Mouse (Mus musculus) kidney, embryonic 14.5 days (tissue): ENCODE measurements at regions not wholly inside any gene's neighbourhood (a gene's known extent, or its start where the extent isn't known, plus 50 kb on each side); places are given as distances from the start of the nearest gene placed in this dataset.
A peak's percentile ranks its signal among the peaks of the same experiment; 100 is the strongest.

Experiments
- ATAC-seq: fragments of 200-750 bp; cut with Nextera tagmentation; 2 replicates; pipeline ENCODE4 v1.8.0; 2017; ENCODE audit warnings: moderate number of reproducible peaks, mild to moderate bottlenecking, moderate TSS enrichment, moderate library complexity; ENCODE audit not compliant: low FRiP score, low TSS enrichment
- H3K27ac ChIP-seq: fragments of 300-500 bp; sonication (generic); 2 replicates; pipeline ENCODE4 v1.5.1; 2014; ENCODE audit warnings: low read depth, mild to moderate bottlenecking, low read length, moderate library complexity, mixed read lengths
- H3K27me3 ChIP-seq: fragments of 300-500 bp; sonication (generic); 2 replicates; pipeline ENCODE4 v1.6.1; 2014; ENCODE audit warnings: mild to moderate bottlenecking, low read length; ENCODE audit not compliant: control insufficient read depth, insufficient read depth
- H3K36me3 ChIP-seq: fragments of 300-500 bp; sonication (generic); 2 replicates; pipeline ENCODE4 v1.6.1; 2014; ENCODE audit warnings: low read length, mixed read lengths; ENCODE audit not compliant: control insufficient read depth, insufficient read depth
- H3K4me1 ChIP-seq: fragments of 300-500 bp; sonication (generic); 2 replicates; pipeline ENCODE4 v1.6.1; 2014; ENCODE audit warnings: low read length, mixed read lengths; ENCODE audit not compliant: control insufficient read depth, insufficient read depth
- H3K4me2 ChIP-seq: fragments of 300-500 bp; sonication (generic); replicated peaks from 2 replicates; pipeline ENCODE4 v1.6.1; 2014; ENCODE audit warnings: low read depth, mild to moderate bottlenecking, low read length
- H3K4me3 ChIP-seq: fragments of 300-500 bp; sonication (generic); 2 replicates; pipeline ENCODE4 v1.5.1; 2014; ENCODE audit warnings: mild to moderate bottlenecking, low read length
- H3K9ac ChIP-seq: fragments of 300-500 bp; sonication (generic); 2 replicates; pipeline ENCODE4 v1.6.1; 2014; ENCODE audit warnings: low read depth, mild to moderate bottlenecking, low read length, moderate library complexity
- H3K9me3 ChIP-seq: fragments of 300-500 bp; sonication (generic); 2 replicates; pipeline ENCODE4 v1.6.1; 2016; ENCODE audit warnings: low read length; ENCODE audit not compliant: control insufficient read depth
- WGBS: fragments of 180-500 bp; shearing (Covaris S2); extraction: QIAGEN DNeasy Blood & Tissue Kit; methylation state at CpG from one replicate; pipeline ENCODE4 v1.1.7; 2014; 5-methylcytosine and 5-hydroxymethylcytosine counted together

GRCm38 (mm10) chr17:63758817-63759404 lies 104.0 kb upstream of the Fer start:
- ATAC-seq: no peak
- 55% methylated on average over 7 of the region's 7 CpGs for WGBS
- no peaks in the 10 kb centered on the region for H3K4me1 ChIP-seq
- H3K9ac ChIP-seq: no peak overlapping the region
- H3K27me3 ChIP-seq: no peaks in the 10 kb centered on the region
- H3K36me3 ChIP-seq: no peaks in the 10 kb centered on the region
- H3K9me3 ChIP-seq: peaks cover 6% of the 10 kb centered on the region; the same call in 1 of the 2 replicates
- no peak overlapping the region for H3K4me3 ChIP-seq
- H3K27ac ChIP-seq: no peak overlapping the region
- H3K4me2 ChIP-seq: no peak overlapping the region

GRCm38 (mm10) chr17:63761058-63761457 lies 101.8 kb upstream of the Fer start:
- Histone ChIP-seq H3K27ac (no peak overlapping the region), H3K4me3 (no peak overlapping the region), H3K9me3 (peaks cover 6% of the 10 kb centered on the region; the same call in 1 of the 2 replicates), H3K9ac (no peak overlapping the region), H3K36me3 (no peaks in the 10 kb centered on the region), H3K4me2 (no peak overlapping the region), H3K4me1 (no peaks in the 10 kb centered on the region), H3K27me3 (no peaks in the 10 kb centered on the region)
- WGBS: 95% methylated on average over 5 of the region's 5 CpGs
- no peak for ATAC-seq

GRCm38 (mm10) chr17:63771111-63771510 lies 91.8 kb upstream of the Fer start:
- no peaks in the 10 kb centered on the region for H3K27me3 ChIP-seq
- no peaks in the 10 kb centered on the region for H3K4me1 ChIP-seq
- no peak for ATAC-seq
- no peak overlapping the region for H3K27ac ChIP-seq
- peaks cover 3% of the 10 kb centered on the region for H3K9me3 ChIP-seq
- no peak overlapping the region for H3K4me3 ChIP-seq
- H3K36me3 ChIP-seq: no peaks in the 10 kb centered on the region
- 75% methylated on average over 6 of the region's 6 CpGs for WGBS
- H3K9ac ChIP-seq: no peak overlapping the region
- H3K4me2 ChIP-seq: no peak overlapping the region

- Histone ChIP-seq H3K36me3 (no peaks in the 10 kb centered on the region), H3K27me3 (no peaks in the 10 kb centered on the region), H3K4me2 (no peak overlapping the region), H3K27ac (no peak overlapping the region), H3K4me3 (no peak overlapping the region), H3K9ac (no peak overlapping the region), H3K9me3 (no peaks in the 10 kb centered on the region), H3K4me1 (peaks cover 4% of the 10 kb centered on the region; the same call in 1 of the 2 replicates)
- WGBS: 47% methylated on average over 19 of the region's 19 CpGs
- peak; percentile 75 for ATAC-seq
Observed at GRCm38 (mm10) chr17:63784381-63785116, 78.3 kb upstream of the Fer start.

- Histone ChIP-seq H3K36me3 (no peaks in the 10 kb centered on the region), H3K4me1 (peaks cover 4% of the 10 kb centered on the region; the same call in 1 of the 2 replicates), H3K27me3 (no peaks in the 10 kb centered on the region), H3K9me3 (no peaks in the 10 kb centered on the region), H3K9ac (no peak overlapping the region), H3K4me2 (no peak overlapping the region), H3K27ac (no peak overlapping the region), H3K4me3 (no peak overlapping the region)
- no peak for ATAC-seq
- 78% methylated on average over 11 of the region's 11 CpGs for WGBS
Observed at GRCm38 (mm10) chr17:63786444-63786843, 76.4 kb upstream of the Fer start.

GRCm38 (mm10) chr17:63794352-63794751 lies 68.5 kb upstream of the Fer start:
- 69% methylated on average over 6 of the region's 6 CpGs for WGBS
- no peaks in the 10 kb centered on the region for H3K9me3 ChIP-seq
- no peak; the same call in 1 of the 2 replicates for ATAC-seq

GRCm38 (mm10) chr17:63798381-63798780 lies 64.5 kb upstream of the Fer start:
- no peak for ATAC-seq
- no peak overlapping the region for H3K27ac ChIP-seq
- H3K4me1 ChIP-seq: peaks cover 5% of the 10 kb centered on the region; the same call in 1 of the 2 replicates
- H3K9ac ChIP-seq: no peak overlapping the region
- no peak overlapping the region for H3K4me2 ChIP-seq
- no peaks in the 10 kb centered on the region for H3K27me3 ChIP-seq
- WGBS: 92% methylated on average over 6 of the region's 6 CpGs
- H3K36me3 ChIP-seq: no peaks in the 10 kb centered on the region
- no peaks in the 10 kb centered on the region for H3K9me3 ChIP-seq
- no peak overlapping the region for H3K4me3 ChIP-seq

More at GRCm38 (mm10) chr17:63794352-63794751, 68.5 kb upstream of the Fer start:
- Histone ChIP-seq H3K4me3 (no peak overlapping the region), H3K4me1 (peaks cover 5% of the 10 kb centered on the region; the same call in 1 of the 2 replicates), H3K27me3 (no peaks in the 10 kb centered on the region), H3K4me2 (no peak overlapping the region), H3K36me3 (no peaks in the 10 kb centered on the region), H3K9ac (no peak overlapping the region), H3K27ac (no peak overlapping the region)

GRCm38 (mm10) chr17:63798961-63799531 lies 63.8 kb upstream of the Fer start:
- Histone ChIP-seq H3K9ac (no peak overlapping the region), H3K4me2 (no peak overlapping the region), H3K4me3 (no peak overlapping the region), H3K27ac (no peak overlapping the region), H3K27me3 (no peaks in the 10 kb centered on the region), H3K9me3 (no peaks in the 10 kb centered on the region), H3K36me3 (no peaks in the 10 kb centered on the region), H3K4me1 (peaks cover 3% of the 10 kb centered on the region; the same call in 1 of the 2 replicates)
- no peak for ATAC-seq
- 88% methylated on average over 6 of the region's 6 CpGs for WGBS

GRCm38 (mm10) chr17:63801411-63801810 lies 61.5 kb upstream of the Fer start:
- Histone ChIP-seq H3K4me3 (no peak overlapping the region), H3K36me3 (no peaks in the 10 kb centered on the region), H3K9ac (no peak overlapping the region), H3K4me2 (no peak overlapping the region), H3K27me3 (no peaks in the 10 kb centered on the region), H3K4me1 (no peaks in the 10 kb centered on the region), H3K27ac (no peak overlapping the region), H3K9me3 (no peaks in the 10 kb centered on the region)
- 96% methylated on average over 9 of the region's 9 CpGs for WGBS
- ATAC-seq: no peak
